Mouse (Mus musculus): ENCODE measurements at regions not wholly inside any gene's neighbourhood (a gene's known extent, or its start where the extent isn't known, plus 50 kb on each side); places are given as distances from the start of the nearest gene placed in this dataset.

DNA sequence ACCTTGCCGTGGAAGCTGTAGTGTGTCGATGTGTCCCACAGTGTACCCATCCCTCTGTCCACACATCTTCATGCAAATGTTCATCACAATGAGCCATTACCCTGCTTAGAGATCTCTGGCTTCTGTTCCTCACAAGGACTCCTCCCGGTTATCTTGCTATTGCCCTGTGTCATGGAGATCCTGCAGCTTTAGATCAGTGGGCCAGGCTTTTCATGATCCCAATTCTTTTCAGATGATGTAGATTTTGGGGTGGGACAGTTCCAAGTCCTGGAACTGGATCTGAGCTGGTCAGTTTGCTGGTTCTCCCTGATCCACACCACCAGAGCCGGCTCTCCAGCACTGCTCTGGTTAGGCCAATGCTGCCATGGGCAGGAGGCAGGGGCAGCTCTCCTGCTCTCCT, 161.2 kb downstream of the Tfap2c start:
- no peak for DNase-seq

DNA sequence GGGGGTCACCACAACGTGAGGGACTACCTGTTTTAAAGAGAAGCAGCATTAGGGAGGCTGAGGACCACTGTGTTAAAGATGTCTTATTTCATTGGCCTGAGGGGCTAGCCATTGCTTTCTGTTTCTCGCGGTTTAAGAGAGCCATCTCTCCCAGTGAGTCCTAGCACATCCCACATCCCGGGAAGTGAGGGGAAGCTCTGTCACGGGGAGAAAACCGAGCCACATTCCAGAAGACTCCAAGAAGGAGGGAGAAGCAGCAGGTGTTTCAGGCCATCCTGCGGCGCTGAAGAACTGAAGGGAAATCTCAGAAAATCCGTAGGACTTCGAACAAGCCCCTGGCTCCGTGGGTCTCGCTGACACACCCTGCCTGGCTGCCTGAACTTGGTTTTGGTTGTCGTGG, 177.3 kb downstream of the Tfap2c start:
- no peak for DNase-seq

DNA sequence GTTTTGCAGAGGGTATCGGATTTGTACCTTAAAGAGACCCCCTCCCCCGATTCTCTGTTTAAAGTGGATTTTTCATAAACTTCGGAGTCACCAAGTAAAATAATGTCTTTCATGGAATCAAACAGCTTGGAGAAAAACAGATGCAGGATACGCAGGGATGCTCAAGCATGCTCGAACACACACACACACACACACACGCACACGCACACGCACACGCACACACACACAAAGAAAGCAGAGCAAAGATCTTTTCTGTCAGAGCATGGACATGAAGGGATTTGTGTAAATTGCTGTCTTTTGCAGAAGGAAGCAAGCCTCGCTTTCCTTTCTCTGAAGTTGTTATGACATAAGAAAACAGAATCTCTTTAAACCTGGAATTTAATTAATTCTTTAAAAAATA, 178.2 kb downstream of the Tfap2c start:
- DNase-seq: peak; percentile 65

DNA sequence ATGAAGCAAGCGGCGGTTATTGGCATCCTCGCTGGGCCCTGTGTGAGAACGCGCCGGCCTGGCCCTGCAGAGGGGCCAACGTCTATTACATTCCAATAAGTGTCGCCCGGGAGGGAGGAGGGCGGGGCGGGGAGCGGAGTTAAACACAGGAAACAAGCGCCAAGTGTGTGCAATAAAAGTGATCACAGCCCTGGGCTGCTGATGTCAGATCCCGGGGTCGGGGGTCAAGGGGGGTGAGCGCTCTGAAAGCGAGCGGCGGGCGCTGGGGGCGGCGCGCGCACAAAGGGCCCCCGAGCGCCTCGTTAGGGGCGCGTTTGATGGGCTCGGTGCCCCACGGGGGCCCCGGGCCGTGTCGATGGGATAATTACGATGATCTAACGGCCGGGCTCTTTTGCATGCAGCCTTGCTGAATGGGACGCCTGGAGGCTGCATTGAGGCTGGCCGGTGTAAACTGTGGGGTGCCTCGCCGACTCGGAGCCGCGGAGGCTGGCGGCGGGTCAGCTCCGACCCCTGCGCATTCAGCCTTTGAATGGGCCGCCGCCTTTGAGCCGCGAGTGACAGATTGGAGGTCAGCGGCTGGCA, 178.9 kb downstream of the Tfap2c start:
- DNase-seq: peak; percentile 96

DNA sequence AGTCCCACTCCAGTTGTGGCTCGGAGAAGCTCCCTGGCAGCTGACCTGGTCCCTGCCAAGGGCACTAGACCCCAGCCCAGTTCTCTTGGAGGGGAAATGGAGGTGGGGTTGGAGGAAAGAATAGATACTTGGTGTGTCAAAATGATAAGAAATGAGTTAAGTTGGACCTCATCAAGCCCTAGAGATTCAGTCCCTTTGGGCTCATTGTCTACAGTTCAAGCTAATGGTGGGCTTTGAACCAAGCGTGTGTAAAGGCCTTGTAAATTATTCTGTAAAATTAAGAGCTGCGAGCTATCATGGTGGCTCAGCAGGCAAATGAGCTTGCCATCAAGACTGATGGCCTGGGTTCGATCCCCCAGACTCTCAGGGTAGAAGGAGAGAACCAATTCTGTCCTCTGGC, 179.8 kb downstream of the Tfap2c start:
- no peak for DNase-seq

DNA sequence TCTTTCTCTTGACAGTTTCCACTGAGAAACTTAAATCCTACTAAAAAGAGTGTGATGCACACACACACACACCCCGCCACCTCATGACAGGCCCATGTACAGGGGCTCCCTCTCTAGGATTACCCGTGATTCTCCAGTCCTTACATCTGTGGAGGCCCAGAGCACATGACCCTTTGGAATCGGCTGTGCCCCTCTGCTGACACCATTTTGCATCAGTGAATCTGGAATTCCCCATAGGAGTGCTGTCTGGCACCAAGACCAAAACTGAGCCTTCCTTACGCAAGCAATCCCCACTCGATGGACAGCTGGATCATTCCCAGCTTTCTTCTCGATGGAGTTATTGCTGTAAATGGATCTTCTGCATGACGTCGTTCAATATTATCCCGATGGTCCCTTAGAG, 180.3 kb downstream of the Tfap2c start:
- peak; percentile 60 for DNase-seq

DNA sequence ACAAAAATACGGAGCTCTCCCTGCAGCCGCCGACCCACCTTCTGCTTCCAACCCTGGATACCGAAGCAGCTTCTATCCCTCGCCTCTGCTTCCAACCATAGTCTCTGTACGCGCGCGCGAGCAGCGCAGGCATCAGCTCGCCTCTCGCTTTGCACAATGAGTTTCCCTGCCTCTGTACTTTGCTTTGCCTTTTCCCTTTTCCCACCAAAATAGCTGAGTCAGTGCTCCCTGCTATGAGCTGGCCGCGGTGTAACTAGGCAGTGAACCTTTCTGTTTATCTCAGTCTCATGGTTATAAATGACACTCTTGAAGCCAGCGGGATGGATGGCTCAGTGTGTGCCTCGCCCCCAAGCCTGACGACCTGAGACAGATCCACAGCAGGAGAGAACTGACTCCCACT, 182.0 kb downstream of the Tfap2c start:
- peak; percentile 53 for DNase-seq

DNA sequence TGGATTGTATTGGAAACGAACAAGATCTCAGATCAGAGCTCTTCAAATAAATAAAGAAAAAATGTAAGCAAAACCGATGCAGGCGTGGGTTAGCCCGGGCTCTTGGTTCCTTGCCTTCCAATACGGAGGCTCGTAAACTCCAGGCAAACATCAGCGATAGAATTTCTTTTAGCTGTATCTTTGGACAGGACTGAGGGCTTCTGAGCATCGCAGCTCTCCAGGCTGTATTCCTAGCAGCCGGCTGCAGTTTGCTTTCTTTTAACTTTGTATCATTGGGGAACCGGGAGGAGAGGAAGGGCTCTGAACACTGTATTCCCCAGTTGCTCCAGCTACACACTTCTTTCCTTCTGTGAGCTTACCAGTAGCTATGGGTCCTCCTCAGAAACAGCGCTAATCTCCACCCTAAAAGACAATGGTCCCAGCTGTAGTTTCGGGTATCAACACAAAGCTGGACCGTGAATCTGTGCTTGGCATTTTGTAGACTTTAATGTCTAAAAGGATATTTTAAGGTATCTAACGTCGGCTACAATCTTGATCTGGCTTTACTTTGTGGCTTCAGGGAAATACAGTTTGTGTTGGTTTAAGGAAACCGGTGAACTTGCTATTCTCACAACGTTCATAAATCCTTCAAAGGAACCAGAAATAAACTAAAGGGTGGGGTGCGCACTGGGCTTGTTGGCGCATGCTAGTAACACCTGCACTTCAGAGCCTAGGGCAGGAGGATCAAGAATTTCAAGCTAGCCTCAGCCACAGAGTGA, 183.2 kb downstream of the Tfap2c start:
- DNase-seq: no peak

DNA sequence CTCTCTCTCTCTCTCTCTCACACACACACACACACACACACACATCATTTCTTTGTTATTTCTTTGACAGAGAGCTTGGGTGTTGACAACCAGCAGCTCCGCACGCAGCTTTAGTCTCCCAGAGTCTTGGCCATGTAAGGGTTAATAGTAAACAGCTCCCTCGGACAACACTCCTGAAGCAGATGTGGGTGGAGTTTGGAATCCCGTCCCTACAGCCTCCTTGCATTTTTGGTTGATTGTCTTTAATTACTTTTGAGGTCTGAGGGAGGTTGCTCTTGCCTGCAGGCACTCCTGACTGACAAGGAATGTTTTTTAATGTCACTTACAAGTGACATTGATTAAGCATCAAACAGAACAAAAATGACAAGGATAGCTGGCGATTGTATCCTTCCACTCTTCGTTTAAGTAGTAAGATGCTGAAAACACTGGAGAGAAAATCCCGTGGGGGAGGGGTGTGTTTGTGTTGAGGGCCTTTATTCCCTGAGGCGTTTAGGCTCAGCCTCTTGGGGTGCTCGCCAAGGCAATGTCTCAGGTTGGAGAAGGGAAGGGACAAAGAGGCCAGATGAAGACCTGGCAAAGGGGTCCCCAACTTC, 184.1 kb downstream of the Tfap2c start:
- DNase-seq: peak; percentile 48

DNA sequence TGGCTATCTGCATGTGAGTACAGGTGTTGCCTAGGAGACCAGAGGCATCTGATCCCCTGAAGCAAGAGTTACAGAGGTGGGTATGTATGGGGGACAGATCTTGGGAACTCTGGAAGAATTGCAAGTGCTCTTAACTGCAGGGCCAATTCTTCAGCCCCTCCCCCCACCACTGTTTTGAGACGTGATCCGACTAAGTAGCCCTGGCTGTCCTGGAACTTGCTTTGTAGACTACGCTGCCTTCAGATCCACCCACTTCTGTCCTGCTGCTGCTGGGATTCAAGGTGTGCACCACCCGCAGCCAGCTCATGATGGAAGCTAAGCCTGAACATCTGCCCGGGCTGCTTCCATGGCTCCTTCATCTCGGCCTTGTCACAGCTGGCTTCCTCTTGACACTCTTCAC, 186.2 kb downstream of the Tfap2c start:
- DNase-seq: no peak

DNA sequence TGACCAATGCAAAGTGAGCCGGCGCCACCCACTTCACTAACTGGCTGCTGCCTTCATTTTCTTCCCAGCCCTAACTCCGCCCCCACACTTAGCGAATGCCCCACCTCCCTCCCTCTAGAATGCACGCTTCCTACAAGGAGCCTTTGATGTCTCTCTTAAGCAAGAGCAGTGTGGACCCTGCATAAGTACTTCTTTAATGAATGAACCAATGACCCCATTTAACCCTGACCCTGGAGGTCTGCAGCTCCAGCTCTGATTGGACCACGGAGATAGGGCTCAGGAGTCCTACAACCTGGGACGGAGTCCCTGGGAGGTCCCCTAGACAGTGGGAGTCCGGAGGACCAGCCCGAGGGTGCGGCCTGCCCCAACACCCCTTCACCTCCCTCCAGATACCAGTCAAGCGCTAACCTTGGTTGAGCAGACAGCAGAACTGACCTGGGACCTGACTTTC, 189.7 kb downstream of the Tfap2c start:
- no peak for DNase-seq

DNA sequence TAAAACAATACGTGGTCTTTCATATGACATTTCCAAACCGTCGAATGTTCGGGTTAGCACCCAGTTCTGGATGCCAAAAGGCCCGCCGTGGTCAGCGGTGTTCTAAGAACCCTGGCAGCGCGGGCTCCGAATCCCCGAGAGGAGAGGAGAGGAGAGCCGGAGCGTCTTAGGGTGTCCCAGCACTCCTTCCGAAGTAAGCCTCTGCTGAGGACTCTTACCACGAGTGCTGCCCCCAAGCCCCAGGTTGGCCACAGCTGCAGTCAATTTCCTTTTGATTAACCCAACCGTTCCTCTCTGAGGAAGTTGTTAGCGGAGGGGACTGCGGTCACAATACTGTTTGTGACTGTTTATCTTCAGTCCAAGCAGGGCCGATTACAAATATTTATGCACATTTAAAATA, 190.1 kb downstream of the Tfap2c start:
- no peak for DNase-seq

DNA sequence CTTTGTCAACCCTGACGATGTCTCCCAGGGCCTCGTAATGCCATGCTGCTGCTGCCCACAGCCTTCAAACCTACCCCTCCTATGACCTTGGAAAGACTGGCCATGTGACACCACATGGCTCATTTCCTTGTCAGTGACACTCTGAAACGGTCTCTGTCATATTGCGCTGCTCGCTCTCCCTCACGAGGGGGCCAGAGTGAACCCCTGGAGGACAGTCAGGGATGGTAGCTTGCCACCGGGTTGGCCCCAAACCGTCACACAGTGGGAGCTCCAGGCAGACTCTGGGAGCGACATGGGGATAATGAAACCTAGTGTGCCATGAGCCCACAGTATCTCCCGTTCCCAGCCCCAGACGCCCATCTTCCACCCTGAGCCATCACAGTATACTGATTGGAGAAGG, 188.8 kb downstream of the Bmp7 start:
- DNase-seq: peak; percentile 68

DNA sequence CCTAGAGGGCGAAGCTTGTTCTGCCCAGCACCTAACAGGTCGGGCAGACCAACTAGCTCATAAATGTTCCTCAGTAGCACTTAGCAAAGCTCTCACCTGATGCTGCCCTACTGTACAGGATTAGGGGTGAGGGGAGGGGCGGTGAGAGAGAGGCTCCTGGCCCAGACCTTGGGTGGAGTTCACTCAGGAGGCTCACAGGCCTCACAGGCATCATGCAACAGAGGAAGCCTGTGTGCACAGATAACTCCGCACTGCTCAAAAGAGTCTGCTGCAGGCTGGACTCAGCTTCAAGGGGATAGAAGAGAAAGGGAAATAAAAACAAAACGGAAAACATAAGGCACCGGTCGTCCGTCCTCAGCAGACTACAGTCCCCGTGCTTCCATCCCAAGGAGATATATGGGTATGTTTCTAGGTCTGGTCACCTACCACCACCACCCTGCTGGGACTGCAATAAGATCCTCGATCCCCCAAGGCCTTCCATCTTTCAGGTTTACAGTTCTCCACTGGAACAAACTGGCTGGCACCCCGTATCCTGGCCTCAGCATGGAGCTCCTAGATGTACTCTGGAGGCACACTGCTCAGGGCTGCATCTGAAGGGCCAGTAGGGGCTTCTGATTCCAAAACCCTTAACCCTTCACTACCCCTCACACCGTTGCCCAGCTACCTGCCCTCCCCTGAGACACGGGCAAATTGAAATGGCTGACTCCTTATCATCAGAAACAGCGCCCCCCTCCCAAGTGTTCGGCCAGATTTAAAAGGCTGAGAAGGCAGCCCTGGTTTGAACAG, 184.2 kb downstream of the Bmp7 start:
- no peak for DNase-seq

DNA sequence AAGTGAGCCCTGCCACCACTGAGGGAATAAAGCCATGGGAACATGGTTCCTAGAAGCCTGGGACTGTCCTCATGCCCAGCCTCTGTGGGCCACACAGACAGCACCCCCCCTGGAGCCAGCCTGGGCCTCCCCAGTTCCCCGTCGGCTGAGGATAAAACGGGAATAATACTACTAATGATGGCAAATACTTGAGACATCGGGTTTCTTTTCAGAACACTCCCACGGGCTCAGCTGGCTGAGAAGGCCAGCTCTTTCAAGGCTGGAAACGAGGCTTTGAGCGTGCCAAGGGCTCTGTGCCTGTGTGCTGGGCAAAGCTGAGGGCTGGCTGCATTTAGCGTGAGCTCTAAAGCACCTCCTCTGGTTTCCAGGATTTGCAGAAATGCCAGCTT, 183.7 kb downstream of the Bmp7 start:
- no peak for DNase-seq

DNA sequence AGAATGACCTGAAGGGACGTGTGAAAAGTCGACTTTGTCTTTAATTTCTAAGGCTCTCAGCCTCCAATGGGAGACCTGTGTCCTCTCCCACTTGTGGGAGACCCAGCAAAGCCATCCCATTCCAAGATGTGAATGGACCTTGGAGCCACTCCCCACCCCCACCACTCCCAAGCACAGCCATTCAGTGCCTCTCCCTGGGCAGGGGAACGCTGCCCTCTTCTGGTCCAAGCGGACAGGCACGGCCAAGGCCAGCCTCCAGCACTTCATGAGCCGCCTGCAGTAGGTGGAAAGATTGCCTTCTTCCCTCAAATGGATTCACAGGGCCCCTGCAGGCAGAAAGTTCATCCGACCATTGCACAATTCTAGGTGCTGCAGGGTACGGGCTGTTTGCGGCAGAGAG, 181.6 kb downstream of the Bmp7 start:
- DNase-seq: peak; percentile 78

DNA sequence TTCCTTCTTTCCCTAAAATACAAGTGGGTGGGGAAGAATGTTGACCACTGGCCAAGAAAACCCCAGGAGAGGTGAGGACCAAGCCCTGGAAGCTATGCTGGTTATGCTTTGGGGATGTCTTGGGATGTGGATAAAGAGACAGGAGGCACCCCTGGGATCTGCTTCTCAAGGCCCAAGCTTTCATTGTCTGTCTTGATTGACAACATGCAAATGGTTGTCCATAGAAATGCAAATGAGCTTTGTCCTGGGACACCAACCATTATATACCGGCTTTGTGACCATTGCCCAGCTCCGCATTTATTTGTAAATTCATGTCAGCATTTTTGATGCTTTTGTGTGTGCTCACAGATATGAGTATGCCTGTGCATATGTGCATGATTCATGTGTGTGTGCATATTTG, 174.9 kb downstream of the Bmp7 start:
- DNase-seq: no peak

DNA sequence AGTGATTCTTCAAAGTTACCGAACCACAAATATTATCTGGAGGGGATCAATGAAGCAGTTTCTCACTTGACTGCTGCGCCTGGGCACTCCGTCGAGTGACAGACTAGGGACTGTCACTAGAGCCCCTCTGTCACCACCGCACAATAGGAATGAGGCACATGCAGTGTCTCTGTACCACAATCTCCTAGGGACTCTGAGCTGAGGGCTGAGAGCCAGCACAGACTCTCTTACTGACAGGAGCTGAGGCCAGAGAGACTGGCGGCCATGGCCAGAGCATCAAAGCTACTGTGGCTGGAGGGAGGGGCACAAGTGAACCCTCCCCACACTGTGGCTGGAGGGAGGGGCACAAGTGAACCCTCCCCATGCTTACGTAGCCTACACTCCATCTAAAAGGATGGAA, 173.7 kb downstream of the Bmp7 start:
- no peak for DNase-seq

DNA sequence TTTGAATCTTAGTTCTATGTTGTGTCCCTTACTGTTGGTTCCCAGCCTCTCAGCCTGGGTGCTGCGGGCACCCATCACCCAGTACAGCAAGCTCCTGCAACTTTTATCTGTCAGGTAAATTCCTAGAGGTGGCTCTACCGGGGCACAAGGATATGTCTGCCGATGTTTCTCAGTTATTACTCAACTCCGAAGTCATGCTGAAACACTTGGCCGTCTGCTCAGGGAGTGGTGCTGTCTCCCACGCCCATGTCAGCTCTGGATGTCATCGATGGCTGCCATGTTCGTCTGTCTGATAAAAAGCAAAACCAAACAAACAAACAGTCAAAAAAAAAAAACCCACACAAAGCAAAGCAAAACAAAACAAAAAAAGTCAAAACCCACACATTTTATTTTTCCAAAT, 171.4 kb downstream of the Bmp7 start:
- no peak for DNase-seq

DNA sequence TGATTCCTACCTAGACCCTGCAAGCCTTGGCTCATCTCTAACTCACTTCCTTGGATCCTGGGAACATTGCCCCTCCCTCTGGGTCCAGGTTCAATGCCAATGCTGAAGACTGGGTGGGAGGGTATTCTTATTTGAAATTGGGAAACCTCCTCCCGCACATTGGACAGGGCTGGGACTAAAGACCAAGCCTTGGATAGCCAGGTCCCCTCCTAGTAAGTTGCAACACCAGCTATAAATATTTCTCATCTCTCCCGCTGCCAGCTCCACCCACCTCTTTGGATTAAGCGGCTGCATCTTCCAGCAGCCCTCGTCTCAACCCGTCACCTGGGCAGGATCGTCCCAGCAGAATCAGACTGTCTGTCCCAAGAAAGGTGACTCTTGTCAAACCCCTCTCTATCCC, 170.1 kb downstream of the Bmp7 start:
- DNase-seq: no peak

DNA sequence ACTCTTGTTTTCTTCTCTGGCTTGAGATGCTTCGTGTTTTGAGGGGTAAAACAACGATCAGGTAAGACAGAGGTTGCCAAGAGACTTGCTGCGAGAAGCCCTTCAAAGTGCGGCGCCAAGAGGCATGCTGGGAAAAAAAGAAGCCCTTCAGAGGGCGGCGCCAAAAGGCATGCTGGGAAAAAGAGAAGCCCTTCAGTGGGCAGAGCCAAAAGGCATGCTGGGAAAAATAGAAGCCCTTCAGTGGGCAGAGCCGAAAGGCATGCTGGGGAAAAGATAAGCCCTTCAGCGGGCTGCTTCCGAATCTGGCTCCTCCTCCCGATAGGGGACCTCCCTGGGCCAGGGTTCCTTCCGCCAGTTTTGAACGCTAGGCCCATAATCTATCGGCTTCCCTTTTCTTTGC, 169.5 kb downstream of the Bmp7 start:
- no peak for DNase-seq

DNA sequence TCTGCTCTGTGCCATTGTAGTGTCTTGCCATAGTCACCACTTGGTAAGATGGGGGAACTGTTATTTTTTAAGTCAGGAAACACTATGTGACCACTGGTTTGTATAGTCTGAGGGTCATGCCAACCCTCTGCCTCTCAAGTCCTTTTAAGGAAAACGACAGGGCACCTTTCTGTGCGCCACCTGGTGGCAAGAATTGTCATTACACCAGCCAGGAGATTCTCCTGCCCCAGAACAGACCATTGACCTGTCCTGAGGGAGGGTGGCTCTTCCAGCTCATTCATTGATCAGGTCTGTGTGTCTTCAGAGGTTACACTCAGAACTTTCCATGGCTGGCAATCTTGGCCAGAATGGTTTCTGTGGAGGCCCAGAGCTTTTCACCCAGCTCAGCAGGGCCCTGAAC, 166.9 kb downstream of the Bmp7 start:
- DNase-seq: peak; percentile 77

DNA sequence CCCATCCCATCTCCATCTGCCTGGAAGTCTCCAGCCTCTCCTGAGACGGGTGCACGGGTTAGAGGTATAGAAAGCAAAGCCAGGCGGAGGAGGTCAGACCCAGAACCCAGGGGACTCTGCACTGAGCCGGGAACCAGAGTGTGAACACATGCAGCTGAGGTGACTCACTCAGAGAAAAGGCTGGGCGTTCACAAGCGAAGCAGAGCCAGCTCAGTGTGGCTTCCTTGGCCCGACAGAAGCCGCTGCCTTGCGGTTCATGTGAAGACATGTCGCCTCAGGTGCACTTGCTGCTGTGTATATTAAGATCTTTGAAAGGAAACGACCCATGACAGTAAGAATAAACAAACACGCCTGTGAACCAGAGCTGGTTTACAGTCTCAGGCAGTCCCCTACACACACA, 163.6 kb downstream of the Bmp7 start:
- peak; percentile 25 for DNase-seq

DNA sequence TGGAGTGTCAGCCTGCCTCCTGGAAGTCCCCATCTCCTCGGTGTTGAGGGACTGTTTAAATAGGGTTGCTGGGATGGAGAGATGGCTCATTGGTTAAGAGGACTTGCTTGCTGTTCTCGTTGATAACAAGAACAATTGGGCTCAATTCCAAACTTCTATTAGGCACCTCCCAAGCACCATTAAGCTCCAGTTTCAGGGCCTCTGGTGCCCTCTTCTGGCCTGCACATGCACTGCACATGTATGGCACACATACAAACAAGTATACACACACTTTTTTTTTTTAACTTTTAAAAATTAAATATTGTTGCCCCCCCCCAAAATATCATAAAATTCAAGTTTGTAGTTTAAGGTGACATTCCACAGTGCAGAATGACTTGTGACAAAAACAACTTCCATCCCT, 162.3 kb downstream of the Bmp7 start:
- no peak for DNase-seq
